Mouse (Mus musculus): ENCODE measurements around the gene Hist1h4h. TPM values are rescaled to one million over a fixed set of nuclear protein-coding genes. Genes with fewer than 3 reads are reported as not detected.
"Not testable (repeated sequence)": the region's sequence is repeated elsewhere in the genome, so short reads cannot be mapped to it uniquely, and the experiment has no call there.

The Hist1h4h gene
- polyA plus RNA-seq, 1 experiment = 150 TPM

- Histone ChIP-seq H3K36me3 (ENCODE audit: control insufficient read depth, insufficient read depth, low read length) (no peaks in the 10 kb centered on the region), H3K27ac (ENCODE audit: control insufficient read depth, insufficient read depth, low read length) (peak overlapping the region; percentile 99), H3K27me3 (ENCODE audit: control insufficient read depth, insufficient read depth, low read length) (no peaks in the 10 kb centered on the region), H3K4me3 (ENCODE audit: control insufficient read depth, insufficient read depth, low read length) (peak overlapping the region; percentile 86), H3K4me1 (replicated peaks; ENCODE audit: control insufficient read depth, insufficient read depth, low read length) (no peaks in the 10 kb centered on the region)
- TF ChIP-seq CTCF (IDR thresholded peaks at IDR 0.05; ENCODE audit: borderline replicate concordance, control insufficient read depth, extremely low read depth, insufficient read depth, low read length, poor library complexity) (no peak), POLR2A (IDR thresholded peaks at IDR 0.05; ENCODE audit: control insufficient read depth, extremely low read depth, insufficient read depth, low read length, poor library complexity) (peak; percentile 98)
- peak; percentile 88 for DNase-seq
- under 1% methylated on average over 54 of the region's 54 CpGs for WGBS
Observed at GRCm38 (mm10) chr13:23554925-23555838, 24.3 kb downstream of the Hist1h4h start.

- WGBS = 0% methylated on average over 18 of the region's 18 CpGs
- H3K4me3 ChIP-seq (ENCODE audit: control insufficient read depth, insufficient read depth, low read length) = peak overlapping the region; percentile 86
- peak; percentile 71 for DNase-seq
- peak overlapping the region; percentile 99 for H3K27ac ChIP-seq (ENCODE audit: control insufficient read depth, insufficient read depth, low read length)
- H3K4me1 ChIP-seq (replicated peaks; ENCODE audit: control insufficient read depth, insufficient read depth, low read length) = no peaks in the 10 kb centered on the region
- no peaks in the 10 kb centered on the region for H3K27me3 ChIP-seq (ENCODE audit: control insufficient read depth, insufficient read depth, low read length)
- H3K36me3 ChIP-seq (ENCODE audit: control insufficient read depth, insufficient read depth, low read length) = no peaks in the 10 kb centered on the region
- TF ChIP-seq CTCF (IDR thresholded peaks at IDR 0.05; ENCODE audit: borderline replicate concordance, control insufficient read depth, extremely low read depth, insufficient read depth, low read length, poor library complexity) (no peak), POLR2A (IDR thresholded peaks at IDR 0.05; ENCODE audit: control insufficient read depth, extremely low read depth, insufficient read depth, low read length, poor library complexity) (no peak)
Observed at GRCm38 (mm10) chr13:23555839-23556416, 25.1 kb downstream of the Hist1h4h start.

- H3K27me3 ChIP-seq (ENCODE audit: control insufficient read depth, insufficient read depth, low read length) = no peaks in the 10 kb centered on the region
- no peak for TF ChIP-seq CTCF (IDR thresholded peaks at IDR 0.05; ENCODE audit: borderline replicate concordance, control insufficient read depth, extremely low read depth, insufficient read depth, low read length, poor library complexity)
- no peak for TF ChIP-seq POLR2A (IDR thresholded peaks at IDR 0.05; ENCODE audit: control insufficient read depth, extremely low read depth, insufficient read depth, low read length, poor library complexity)
- DNase-seq = no peak
- no peak overlapping the region for H3K27ac ChIP-seq (ENCODE audit: control insufficient read depth, insufficient read depth, low read length)
- 81% methylated on average over 3 of the region's 3 CpGs for WGBS
- H3K4me1 ChIP-seq (replicated peaks; ENCODE audit: control insufficient read depth, insufficient read depth, low read length) = no peaks in the 10 kb centered on the region
- H3K4me3 ChIP-seq (ENCODE audit: control insufficient read depth, insufficient read depth, low read length) = no peak overlapping the region
- H3K36me3 ChIP-seq (ENCODE audit: control insufficient read depth, insufficient read depth, low read length) = no peaks in the 10 kb centered on the region
Observed at GRCm38 (mm10) chr13:23556906-23557305, 26.1 kb downstream of the Hist1h4h start.

- not testable (repeated sequence) for H3K27ac ChIP-seq (ENCODE audit: control insufficient read depth, insufficient read depth, low read length); H3K27me3 ChIP-seq (ENCODE audit: control insufficient read depth, insufficient read depth, low read length); DNase-seq; H3K36me3 ChIP-seq (ENCODE audit: control insufficient read depth, insufficient read depth, low read length); H3K4me1 ChIP-seq (replicated peaks; ENCODE audit: control insufficient read depth, insufficient read depth, low read length); H3K4me3 ChIP-seq (ENCODE audit: control insufficient read depth, insufficient read depth, low read length)
- 65% methylated on average over 2 of the region's 2 CpGs for WGBS
Observed at GRCm38 (mm10) chr13:23560699-23561098, 29.8 kb downstream of the Hist1h4h start.

- not testable (repeated sequence) for H3K36me3 ChIP-seq (ENCODE audit: control insufficient read depth, insufficient read depth, low read length); DNase-seq; H3K27me3 ChIP-seq (ENCODE audit: control insufficient read depth, insufficient read depth, low read length); H3K4me1 ChIP-seq (replicated peaks; ENCODE audit: control insufficient read depth, insufficient read depth, low read length)
- peak overlapping the region; percentile 50; the same call in 1 of the 2 replicates for H3K27ac ChIP-seq (ENCODE audit: control insufficient read depth, insufficient read depth, low read length)
- H3K4me3 ChIP-seq (ENCODE audit: control insufficient read depth, insufficient read depth, low read length) = 0 out of 2 replicates have a peak overlapping the region, but pooled peaks have one; percentile 52
- WGBS = 0% methylated on average over 2 of the region's 5 CpGs
Observed at GRCm38 (mm10) chr13:23561531-23561882, 30.7 kb downstream of the Hist1h4h start.

GRCm38 (mm10) chr13:23561883-23562659 lies 31.2 kb downstream of the Hist1h4h start, which contains the start of gene Hist1h3e:
Hist1h3e (minus strand) TSS chr13:23562369.
- TF ChIP-seq POLR2A (IDR thresholded peaks at IDR 0.05; ENCODE audit: control insufficient read depth, extremely low read depth, insufficient read depth, low read length, poor library complexity) = peak; percentile 91
- not testable (repeated sequence) for H3K27me3 ChIP-seq (ENCODE audit: control insufficient read depth, insufficient read depth, low read length); H3K4me1 ChIP-seq (replicated peaks; ENCODE audit: control insufficient read depth, insufficient read depth, low read length); H3K36me3 ChIP-seq (ENCODE audit: control insufficient read depth, insufficient read depth, low read length)
- H3K27ac ChIP-seq (ENCODE audit: control insufficient read depth, insufficient read depth, low read length) = peak within 1 kb of the TSS; percentile 79
- DNase-seq = peak; percentile 88
- H3K4me3 ChIP-seq (ENCODE audit: control insufficient read depth, insufficient read depth, low read length) = peak within 1 kb of the TSS; percentile 52
- WGBS = under 1% methylated on average over 62 of the region's 67 CpGs
